Mouse (Mus musculus) urinary bladder, postnatal 36 days (tissue): Measurements from ENCODE around the gene Ankrd65.
"Not testable (repeated sequence)": the region's sequence is repeated elsewhere in the genome, so short reads cannot be mapped to it uniquely, and the experiment has no call there.

Experiments used
- DNase-seq, 2 experiments: peaks; one replicate each; pipeline ENCODE4 v3.0.0; 2022; ENCODE audit warnings: low spot score in 2 of 2, mixed read lengths in 1 of 2

The Ankrd65 gene

DNA sequence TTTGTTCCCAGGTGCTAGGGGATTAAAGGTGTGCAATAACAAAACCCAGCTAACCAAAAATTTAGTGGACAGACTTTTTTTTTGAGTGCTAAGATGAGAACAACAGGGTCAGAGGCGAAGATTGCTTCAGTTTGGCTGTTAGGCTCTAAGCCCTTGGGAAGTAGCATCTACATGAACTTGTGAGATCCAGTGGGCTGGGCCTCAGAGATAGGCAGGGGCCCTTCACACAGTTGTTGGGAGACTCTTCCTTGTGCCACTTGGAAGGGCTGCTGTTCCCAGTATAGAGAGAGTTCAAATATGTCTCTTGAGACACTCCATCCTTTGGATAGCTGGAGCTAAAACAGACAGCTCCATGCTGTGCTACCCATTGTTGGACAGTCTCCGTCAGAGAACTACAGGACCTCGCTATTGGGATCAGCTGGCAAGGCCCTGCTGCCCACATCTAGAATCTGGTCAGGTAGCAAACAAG is at the start of gene Ankrd65:
Gene Ankrd65 (plus strand): TSS at position 419 of the 469 bp plus-strand sequence.
- no peak for DNase-seq

DNA sequence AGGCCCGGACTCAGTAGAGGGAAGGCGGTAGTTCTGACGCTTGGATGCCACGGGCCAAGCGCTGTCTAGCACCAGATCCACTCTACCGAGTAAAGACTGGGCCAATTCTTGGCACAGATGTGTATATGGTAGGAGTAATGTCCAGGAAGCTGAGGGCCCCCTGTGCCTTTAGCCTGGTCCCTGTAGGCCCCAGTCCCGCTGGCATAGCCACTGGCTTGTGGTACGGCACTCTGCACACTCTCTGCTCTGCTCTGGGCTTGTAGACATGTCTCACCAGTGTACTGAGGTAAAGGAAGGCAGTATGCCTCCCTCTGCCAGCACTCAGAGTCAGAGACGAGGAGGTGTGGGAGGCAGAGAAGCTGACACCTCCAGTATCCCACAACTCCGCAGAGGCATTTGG is 49.6 kb upstream of the Ankrd65 start:
- not testable (repeated sequence) for DNase-seq

DNA sequence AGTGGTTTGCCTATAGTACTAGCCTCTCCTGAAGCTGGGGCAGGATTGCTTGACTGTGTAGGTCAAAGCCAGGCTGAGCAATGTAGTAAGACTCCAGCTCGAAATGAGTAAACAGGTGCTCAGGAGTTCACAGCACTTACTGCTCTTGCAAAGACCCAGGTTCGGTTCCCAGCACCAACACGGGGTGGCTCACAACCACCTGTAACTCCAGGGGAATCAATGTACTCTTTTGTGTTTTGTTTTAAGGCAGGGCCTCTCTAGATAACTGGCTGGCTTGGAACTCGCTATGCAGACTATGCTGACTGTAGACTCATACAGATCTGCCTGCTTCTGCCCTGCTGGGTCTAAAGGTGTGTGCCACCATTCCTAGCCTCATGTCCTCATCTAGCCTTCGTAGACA is 47.6 kb upstream of the Ankrd65 start:
- no peak for DNase-seq

DNA sequence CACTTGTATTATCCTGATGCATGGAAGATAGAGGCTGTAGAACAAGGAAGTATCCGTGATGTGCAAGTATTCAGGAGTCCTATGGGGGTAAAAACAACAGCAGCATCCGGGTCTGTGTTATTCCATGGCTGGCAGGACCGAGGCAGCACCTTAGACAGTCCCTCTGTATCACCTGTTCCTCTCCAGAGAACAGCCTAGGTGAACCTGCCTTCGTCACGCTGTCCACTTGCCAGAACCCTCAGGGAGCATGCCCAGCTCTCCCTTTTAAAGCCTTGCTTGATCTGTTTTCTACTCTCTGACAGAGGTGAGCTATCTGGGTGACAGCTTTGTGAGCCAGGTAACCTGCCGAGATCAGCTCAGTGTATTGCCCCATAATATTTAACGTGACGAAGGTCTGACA is 45.8 kb upstream of the Ankrd65 start:
- no peak for DNase-seq

DNA sequence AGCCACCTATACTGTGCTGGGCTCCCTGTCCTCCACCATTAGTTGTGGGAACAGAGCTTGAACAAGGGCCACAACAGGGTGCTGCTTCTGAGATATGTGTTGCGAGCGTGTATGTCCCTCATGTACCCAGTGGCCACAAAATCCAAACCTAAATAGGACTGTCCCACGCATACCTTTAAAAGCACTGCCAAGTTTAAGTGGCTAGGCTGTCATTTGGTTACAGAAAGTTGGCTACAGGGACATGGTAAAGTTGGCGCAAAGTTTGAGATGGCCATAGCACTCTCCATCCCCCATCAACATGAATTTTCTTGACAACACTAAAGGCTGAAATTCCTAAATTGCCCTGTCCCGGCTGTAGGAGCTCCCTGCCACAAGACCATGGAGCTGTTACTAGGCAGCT is 45.1 kb upstream of the Ankrd65 start:
- DNase-seq, result no peak

DNA sequence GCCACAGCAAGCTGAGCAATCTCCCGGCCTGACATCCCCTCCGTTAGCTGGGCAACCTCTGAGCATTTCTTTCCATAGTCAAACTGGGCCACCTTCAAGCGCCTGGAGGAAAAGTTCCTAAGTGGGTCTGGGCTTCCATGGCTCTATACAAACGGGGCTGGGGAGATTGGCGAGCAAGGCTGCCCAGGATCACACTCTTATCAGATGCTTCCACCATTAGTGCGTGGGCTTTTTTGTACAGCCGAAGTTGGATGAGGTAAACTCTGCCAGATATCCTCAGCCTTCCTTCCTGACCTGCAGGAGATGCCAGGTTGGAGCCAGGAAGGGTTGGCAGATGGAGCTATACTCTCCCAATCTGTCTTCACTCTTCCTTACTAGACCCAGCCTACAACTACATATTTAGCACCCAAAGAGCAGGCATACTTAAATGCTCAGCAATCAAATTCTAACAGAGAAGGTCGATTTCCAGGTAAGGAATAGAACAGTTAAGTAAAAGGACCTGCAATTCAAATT is 44.1 kb upstream of the Ankrd65 start:
- DNase-seq, result no peak

DNA sequence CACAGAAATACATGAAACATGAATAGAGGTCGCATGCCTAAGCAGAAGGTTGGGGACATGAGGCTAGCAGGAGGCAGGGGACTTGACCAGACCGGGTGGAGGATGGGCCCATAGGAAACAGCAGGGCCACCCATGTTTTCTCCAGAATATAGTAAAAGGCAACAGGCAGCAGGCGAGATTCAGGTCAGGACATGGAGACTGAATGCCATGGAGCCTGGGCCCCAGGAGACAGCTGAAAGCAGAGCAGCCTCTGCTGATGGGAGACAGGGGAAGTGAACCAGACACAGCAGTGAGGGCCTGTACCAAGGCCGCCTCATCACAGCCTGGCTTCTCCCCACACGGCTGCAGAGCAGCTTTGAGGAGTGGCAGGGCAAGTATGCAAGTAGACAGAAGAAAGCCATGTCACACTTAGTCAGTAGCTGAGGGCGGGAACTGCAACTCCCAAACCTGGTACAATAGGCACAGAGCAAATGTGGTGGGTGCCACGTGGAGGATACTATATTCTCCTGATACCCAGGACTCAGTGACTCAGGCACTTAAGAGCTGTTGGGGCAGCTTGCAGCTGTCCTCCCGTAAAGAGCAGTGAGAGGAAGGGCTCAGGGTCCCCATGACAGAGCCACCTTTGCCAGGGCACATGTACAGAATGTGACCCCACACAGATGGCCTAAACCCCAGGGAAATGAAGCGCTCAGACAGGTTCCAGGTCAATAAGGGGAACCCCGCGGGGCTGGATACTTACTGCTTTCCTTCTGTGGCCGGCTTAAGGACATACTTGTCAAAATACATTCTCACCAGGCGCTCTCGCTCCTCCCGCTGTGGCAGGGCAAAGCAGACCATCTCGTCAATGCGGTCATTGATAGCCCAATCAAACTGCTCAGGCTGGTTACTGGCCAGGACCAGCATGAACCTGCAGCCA is 43.4 kb upstream of the Ankrd65 start:
- DNase-seq, result no peak

DNA sequence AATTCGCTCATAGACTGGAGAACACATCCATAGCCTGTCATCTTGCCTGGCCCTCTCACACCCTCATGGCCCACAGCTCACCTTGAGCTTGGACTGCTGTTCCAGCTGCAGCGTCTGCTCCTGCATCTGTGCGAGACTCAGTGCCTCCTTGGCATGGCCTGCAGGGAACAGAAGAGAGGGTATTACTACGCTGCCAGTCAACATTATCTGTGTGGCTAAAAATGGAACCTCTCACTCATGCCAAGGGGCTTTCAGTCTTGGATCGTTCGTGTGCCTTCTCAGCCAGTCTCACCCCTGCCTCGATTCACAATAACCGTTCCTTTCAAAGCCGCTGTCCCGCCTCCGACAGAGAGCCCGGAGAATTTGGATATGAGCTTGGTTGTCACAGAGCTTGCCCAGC is 33.2 kb upstream of the Ankrd65 start:
- no peak for DNase-seq

DNA sequence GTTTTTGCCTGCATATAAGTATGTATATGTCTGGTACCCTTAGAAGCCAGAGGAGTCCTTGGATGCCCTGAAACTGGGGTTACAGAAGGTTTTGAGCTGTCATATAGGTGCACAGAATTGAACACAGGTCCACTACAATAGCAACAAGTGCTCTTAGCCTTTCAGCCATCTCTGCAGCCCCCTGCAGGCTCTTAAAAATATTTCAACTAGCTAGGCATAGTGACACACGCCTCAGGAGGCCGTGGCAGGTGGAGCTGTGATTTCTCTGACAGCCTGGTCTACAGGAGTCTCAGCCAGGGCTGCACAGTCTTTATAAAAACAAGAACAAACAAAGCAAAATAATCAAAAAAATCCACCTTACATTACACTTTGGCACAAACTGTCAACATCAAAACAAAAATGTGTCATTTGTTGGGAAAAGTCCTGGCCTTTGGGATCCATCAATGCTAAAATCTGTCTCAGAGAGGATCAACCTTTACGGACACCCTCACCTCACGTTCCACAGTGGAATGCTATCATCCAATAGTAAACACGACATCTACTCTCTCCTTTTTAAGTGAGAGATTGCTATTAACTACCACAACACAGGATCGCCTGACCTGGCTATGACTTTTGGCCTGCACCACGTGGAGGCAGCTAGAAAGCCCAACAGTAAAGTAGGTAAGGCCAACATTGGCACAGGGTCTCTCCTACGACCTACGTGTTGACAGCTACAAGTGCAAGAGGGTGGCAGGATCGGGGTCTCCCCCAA is 30.2 kb upstream of the Ankrd65 start:
- DNase-seq, result no peak

DNA sequence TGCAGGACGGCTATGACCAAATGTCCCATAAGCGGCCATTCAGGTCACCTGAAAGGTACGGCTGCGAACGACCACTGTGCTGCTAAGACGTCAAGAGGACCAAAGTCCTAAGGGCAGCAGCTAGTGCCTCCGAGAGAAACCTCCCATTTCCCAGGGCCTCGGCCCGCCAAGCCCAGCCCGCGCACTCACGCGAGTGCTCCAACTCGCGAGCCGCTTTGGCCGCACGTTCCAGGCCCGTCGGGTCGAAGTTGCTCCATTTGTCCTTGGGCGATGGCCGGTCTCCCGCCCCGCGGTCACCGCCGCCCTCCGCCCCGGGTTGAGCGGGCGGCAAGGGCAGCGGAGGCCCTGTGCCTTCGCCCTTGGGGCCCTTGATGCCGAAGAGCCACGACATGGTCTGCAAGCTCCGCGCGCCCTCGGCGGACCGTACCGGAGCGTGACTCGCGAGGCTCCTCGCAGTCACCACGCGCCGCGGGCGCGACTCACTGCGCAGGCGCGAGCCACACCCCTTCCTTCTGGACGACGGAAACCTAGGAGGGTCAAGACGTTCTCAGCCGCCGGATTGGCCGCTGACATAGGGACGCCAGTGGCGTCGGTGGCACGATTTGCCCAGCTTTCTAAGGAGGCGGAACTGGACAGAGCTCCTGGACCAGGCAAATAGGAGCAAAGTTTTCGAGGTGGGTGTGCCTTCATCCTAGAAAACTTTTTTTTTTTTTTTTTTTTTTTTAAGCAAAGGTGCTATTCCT is 29.5 kb upstream of the Ankrd65 start, which contains the start of gene Atad3a:
Gene Atad3a (minus strand): TSS at position 481 of the 743 bp plus-strand sequence.
- peak; percentile 94 to 97 for DNase-seq

DNA sequence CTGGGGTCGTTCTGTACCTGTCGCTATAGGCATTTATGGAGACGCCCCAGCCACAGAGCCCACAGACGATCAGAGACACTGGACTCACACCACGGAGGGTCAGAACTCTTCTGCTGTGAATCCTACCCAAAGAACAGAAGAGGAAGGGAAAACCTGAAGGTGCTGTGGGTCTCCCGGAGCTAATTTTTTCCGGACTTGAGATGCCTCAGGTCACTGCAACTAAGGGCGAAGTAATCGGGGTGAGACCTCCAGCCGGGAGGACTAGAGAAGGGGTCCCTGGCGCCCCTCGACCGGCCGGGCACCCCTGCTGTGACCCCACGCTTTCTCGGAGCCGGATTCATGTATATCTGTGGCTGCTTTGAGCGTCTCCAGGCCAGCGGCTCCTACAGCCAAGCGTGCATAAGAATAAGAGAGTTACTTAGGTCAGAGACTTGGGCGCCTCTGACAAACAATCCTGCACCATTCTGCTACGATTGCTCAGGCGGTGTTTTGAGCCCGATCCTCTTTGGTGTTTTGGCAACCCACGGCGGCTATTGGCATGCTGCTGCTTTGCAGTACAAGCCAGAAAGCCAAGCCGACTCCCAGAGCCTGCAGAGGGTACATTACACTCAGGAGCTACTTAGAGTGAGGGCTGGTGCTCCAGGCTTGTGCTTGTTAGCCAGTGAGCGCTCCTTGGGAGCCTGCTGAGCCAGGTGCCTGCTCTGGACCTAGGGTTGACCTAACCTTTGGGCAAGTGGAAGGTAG is 28.7 kb upstream of the Ankrd65 start:
- peak in 1 of 2 experiments; percentile 27 for DNase-seq

DNA sequence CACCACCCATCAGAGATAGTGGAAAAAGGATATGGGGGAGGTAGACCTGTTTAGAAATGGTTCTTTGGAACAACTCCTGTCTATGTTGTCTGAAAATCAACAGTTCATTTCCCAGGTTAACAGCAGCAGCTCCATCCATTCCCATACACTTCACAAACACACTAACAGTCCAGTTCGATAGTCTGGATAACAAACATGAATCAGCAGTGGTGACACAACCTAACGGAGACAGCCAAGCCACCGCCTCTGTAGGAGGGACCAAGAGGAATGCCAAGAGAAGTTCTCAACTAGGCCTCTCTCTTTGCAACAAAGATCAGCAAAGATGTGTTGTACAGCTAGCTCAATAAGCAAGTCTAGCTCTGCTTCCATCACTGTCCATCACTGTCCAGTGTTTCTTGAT is 27.9 kb upstream of the Ankrd65 start:
- DNase-seq, result no peak

DNA sequence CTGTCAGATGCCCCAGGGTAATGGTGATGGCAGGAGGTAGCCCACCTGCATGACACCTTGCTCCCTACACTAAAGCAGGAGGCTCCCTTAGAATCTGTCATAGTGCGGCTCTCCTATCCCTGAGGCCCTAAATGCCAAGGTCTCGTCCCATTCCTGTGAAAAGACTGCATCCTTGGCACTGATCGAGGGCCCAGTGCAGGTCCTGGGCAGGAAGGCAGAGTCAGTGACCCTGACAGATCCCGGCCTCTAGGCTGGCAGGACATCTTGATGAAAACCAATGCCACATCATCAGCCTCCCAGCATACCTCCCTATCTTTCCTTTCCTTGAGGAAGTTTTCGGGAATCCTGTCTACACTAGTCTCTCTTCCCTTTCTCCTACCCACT is 20.8 kb upstream of the Ankrd65 start:
- no peak for DNase-seq

DNA sequence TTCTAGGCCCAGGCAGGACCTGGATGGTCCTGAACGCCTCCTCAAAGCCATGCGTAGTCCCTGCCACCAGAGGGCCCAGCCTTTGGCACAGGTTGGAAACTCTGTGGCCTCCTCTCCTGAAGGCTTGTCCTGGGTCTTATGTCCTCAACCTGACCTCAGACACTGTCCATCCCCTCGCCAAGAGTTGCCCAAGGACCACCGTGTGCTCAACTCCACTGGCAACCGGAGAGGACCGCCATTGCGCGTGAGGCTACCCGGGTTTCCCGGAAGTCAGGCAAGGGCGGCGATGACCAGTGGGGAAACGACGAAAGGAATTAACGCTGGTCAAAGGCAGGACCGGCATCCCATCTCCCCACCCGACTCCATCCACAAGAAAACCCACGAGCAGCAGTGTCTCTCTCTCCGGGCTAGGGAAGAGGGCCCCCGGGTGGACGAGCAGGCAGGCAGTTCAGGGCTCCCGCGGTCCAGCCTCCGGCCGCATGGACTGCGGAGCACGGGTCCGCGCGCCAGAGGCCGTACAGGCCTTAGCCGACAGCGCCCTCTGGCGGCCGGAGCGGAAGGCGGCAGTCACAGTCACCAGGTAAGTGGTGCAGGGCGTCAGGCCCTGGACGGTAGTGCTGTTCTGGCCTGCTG is 20.2 kb upstream of the Ankrd65 start:
- DNase-seq, result peak; percentile 90 to 91

DNA sequence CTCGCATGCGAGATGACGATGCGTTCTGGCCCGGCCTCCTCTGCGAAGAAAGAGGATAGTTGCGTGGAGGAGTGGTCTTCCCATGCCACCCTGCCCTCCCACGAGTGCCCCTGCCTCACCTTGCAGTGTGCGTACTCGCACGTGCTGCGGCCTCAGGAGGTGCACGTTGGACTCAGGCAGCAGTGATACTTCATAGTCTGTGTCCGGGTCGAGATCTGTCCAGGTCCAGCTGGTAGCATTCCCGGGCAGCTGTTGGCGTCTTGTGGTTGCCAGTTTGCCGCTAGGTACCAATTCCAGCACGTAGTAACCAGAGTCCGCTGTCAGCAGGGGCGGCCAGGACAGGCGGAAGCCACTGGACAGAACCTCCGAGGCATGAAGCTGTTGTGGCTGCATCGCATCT is 19.6 kb upstream of the Ankrd65 start:
- no peak for DNase-seq

DNA sequence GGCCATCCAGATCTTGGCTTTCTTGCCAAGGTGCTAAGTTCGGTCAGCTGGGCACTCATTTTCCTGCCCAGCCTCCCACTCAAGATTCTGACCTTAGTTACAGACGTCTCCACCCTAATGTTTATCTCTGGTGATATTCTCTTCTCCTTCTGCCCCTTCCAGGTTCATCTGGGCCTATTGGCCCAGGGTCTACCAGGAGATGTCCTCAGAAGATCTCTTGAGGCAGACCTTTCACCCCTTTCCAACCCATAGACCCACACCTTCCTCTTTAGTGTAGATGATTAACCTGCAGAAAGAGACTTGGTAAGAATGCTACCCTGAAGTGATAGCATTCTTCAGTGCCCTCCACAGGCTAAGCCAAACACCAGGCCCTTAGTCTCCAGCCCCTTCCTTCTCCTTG is 18.5 kb upstream of the Ankrd65 start:
- no peak for DNase-seq

DNA sequence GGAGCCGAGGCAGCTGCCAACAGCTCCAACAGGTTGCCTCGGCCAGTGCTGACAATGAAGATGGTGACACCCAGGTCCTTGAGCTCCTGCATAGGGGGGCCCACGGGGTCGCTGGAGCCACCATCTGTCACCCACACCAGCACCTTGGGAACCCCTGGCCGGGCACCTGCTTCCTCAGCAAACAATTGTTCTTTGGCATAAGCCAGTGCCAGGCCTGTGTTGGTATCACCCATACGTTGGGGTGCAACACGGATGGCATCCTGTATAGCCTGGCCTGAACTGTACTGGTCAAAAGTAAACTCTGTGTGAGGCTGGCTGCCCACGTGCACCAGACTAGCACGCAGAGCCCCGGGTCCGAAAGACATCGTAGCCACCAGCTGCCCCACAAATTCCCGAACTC is 17.5 kb upstream of the Ankrd65 start:
- DNase-seq, result no peak

DNA sequence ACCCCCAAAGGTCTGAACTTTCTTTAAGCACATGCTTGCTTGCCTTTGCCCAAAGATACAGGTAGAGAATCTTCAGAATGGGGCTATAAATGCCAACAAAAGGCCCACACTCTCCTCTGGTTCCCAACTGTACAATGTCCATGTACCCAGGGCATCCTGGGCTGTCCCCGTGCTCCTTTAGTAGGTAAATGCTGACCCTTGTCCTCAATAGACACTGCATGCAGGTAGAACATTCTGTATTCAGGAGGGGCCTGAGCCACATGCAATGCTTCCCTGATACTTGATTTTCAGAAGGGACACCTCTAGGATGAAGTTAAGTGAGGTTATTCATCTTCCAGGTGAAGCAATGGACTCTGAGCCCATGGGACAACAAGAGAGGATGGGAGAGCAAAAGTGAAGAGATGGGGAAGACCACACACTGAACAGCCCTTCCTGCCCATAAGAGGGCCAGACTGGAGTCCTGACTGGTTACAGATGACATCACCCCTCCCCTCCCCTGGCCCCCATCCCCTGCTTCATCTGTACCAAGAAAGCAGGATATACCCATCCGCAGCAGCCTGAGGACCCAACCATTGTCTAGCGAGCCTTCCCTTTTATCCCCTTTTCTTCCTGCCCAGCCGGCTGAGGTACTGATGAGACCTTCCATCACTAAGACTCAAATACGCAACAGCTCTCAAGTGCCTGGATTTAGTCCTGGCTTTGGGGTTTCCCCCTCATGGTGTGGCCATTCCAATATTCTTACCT is 16.7 kb upstream of the Ankrd65 start:
- no peak for DNase-seq

DNA sequence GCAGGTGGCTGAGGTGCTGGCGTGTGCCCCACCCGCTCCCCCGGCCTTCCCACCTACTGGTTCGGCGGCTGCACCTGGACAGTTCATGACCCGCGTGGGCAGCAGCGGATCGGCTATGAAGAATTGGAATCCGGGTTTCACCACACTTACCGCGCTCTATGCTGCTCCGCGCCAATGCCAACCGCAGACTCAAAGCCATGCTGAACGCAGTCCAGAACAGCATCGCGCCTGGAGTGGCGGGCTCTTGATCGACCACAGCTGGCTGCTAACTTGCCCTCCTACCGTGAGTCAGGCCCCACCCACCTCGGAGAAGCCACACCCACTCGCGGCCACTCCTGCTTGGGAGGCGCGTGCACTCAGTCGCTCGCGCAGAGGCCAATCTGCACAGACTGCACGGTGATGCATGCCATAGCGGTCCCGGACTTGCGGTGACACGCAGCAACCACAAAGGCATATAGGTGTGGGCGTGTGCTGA is 15.9 kb upstream of the Ankrd65 start, which contains the start of gene Vwa1:
Gene Vwa1 (minus strand): TSS at position 419 of the 475 bp plus-strand sequence.
- peak; percentile 92 to 94 for DNase-seq
